Mouse (Mus musculus) megakaryocyte, embryonic 14.5 days (primary cell): Measurements from ENCODE around the gene Tmem200c.

ENCODE experiments used
- FLI1 ChIP-seq: IDR thresholded peaks from 2 replicates; pipeline ENCODE4 v1.6.1; 2012; ENCODE audit warnings: low read length, inconsistent platforms, mixed read lengths
- GATA1 ChIP-seq: IDR thresholded peaks from 3 replicates; pipeline ENCODE4 v1.6.1; 2012; ENCODE audit warnings: mixed read lengths, low read length, inconsistent platforms, borderline replicate concordance

DNA sequence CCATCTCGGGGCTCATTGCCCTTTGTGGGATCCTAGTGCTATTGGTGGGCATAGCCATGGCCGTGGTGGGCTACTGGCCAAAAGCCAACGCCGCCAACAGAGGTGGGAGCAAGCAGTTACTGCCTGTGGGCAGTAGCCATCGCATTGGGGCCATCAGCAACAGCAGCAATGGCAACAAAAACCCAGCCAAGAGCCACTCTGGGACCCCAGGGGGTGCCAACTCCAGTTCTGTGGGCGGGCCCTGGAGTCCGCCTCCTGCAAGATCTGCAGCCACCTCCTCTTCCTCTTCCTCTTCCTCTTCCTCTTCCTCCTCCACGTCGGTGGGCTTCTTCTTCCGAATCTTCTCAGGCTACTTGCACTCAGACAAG is 14.1 kb downstream of the Tmem200c start:
- TF ChIP-seq GATA1 = no peak
- TF ChIP-seq FLI1 = no peak
